Comparison of ENCODE assay signal across 11 mouse cellular contexts in genomic region chr9:63075252-63075651, GRCm38 (mm10).
DNase-seq lines count a peak whose midpoint lies in the region; ATAC-seq and TF ChIP-seq lines count a peak whose summit lies in the region.
"Had no signal": no experiment of that assay in that cellular context is flagged by ENCODE, and none has a peak within 500 bp of the region (broad histone marks: within the 10 kb centered on the region; RNA-seq: fewer than 3 reads in every experiment).

No protein-coding gene starts in this region.

- H3K36me3 ChIP-seq in midbrain, embryonic 10.5 days = no peaks in the 10 kb centered on the region
- H3K36me3 ChIP-seq in midbrain, embryonic 15.5 days (replicated peaks) = no peaks in the 10 kb centered on the region
- H3K36me3 ChIP-seq in embryonic facial prominence, embryonic 10.5 days (replicated peaks) = no peaks in the 10 kb centered on the region
- H3K36me3 ChIP-seq in stomach, embryonic 15.5 days = no peaks in the 10 kb centered on the region
- H3K36me3 ChIP-seq in thymus, adult 2 months (ENCODE audit: control insufficient read depth, insufficient read depth, low read length) = no peaks in the 10 kb centered on the region
- H3K36me3 ChIP-seq: forebrain, embryonic 12.5 days had no signal

- no peaks in the 10 kb centered on the region for H3K9me3 ChIP-seq in midbrain, embryonic 10.5 days (replicated peaks)
- no peaks in the 10 kb centered on the region for H3K9me3 ChIP-seq in midbrain, embryonic 15.5 days
- H3K9me3 ChIP-seq in embryonic facial prominence, embryonic 10.5 days = 0 out of 2 replicates have a peak, but pooled peaks cover 2% of the 10 kb centered on the region
- H3K9me3 ChIP-seq in stomach, embryonic 15.5 days = no peaks in the 10 kb centered on the region
- H3K9me3 ChIP-seq: forebrain, embryonic 12.5 days had no signal

- no peak overlapping the region for H3K4me2 ChIP-seq in midbrain, embryonic 15.5 days
- H3K4me2 ChIP-seq in stomach, embryonic 15.5 days = no peak overlapping the region
- H3K4me2 ChIP-seq: forebrain, embryonic 12.5 days had no signal

- H3K27me3 ChIP-seq in midbrain, embryonic 10.5 days (ENCODE audit: low read depth, poor library complexity, severe bottlenecking) = peaks cover 9% of the 10 kb centered on the region; the same call in 1 of the 2 replicates
- no peaks in the 10 kb centered on the region for H3K27me3 ChIP-seq in midbrain, embryonic 15.5 days (replicated peaks)
- no peaks in the 10 kb centered on the region for H3K27me3 ChIP-seq in embryonic facial prominence, embryonic 10.5 days (replicated peaks; ENCODE audit: low read depth, poor library complexity, severe bottlenecking)
- no peaks in the 10 kb centered on the region for H3K27me3 ChIP-seq in stomach, embryonic 15.5 days (replicated peaks)
- no peaks in the 10 kb centered on the region for H3K27me3 ChIP-seq in thymus, adult 2 months (ENCODE audit: control insufficient read depth, insufficient read depth, low read length)

- TF ChIP-seq CTCF in thymus, adult 2 months (IDR thresholded peaks at IDR 0.05; ENCODE audit: borderline replicate concordance, control insufficient read depth, extremely low read depth, insufficient read depth, low read length, poor library complexity) = no peak

- ATAC-seq in midbrain, embryonic 15.5 days (replicated peaks) = no peak
- 0 out of 2 replicates have a peak, but pooled peaks have one; percentile 31 for ATAC-seq in stomach, embryonic 15.5 days (ENCODE audit: insufficient read depth, low FRiP score, low read depth)
- ATAC-seq: inflammation-experienced regulatory T-cells, adult 6 months had no signal

- peaks cover 42% of the 10 kb centered on the region for H3K4me1 ChIP-seq in midbrain, embryonic 10.5 days
- peaks cover 17% of the 10 kb centered on the region for H3K4me1 ChIP-seq in midbrain, embryonic 15.5 days
- peaks cover 37% of the 10 kb centered on the region for H3K4me1 ChIP-seq in embryonic facial prominence, embryonic 10.5 days
- peaks cover 21% of the 10 kb centered on the region for H3K4me1 ChIP-seq in stomach, embryonic 15.5 days
- peaks cover 5% of the 10 kb centered on the region for H3K4me1 ChIP-seq in thymus, adult 2 months (replicated peaks; ENCODE audit: control insufficient read depth, insufficient read depth, low read length)

- WGBS in midbrain, embryonic 10.5 days = 8% methylated on average over 5 of the region's 5 CpGs
- 12% methylated on average over 5 of the region's 5 CpGs for WGBS in midbrain, embryonic 15.5 days
- 23% methylated on average over 5 of the region's 5 CpGs for WGBS in embryonic facial prominence, embryonic 10.5 days
- WGBS in stomach, embryonic 15.5 days = 37% methylated on average over 5 of the region's 5 CpGs
- 96% methylated on average over 5 of the region's 5 CpGs for WGBS in thymus, adult 2 months

- no peak overlapping the region for H3K4me3 ChIP-seq in midbrain, embryonic 10.5 days
- H3K4me3 ChIP-seq in midbrain, embryonic 15.5 days = no peak overlapping the region
- no peak overlapping the region for H3K4me3 ChIP-seq in embryonic facial prominence, embryonic 10.5 days
- no peak overlapping the region for H3K4me3 ChIP-seq in stomach, embryonic 15.5 days (replicated peaks)
- no peak overlapping the region for H3K4me3 ChIP-seq in thymus, adult 2 months (ENCODE audit: control insufficient read depth, insufficient read depth, low read length)
- H3K4me3 ChIP-seq: forebrain, embryonic 12.5 days had no signal

- H3K9ac ChIP-seq in midbrain, embryonic 15.5 days = no peak overlapping the region
- no peak overlapping the region for H3K9ac ChIP-seq in stomach, embryonic 15.5 days
- H3K9ac ChIP-seq: forebrain, embryonic 12.5 days had no signal

- no peak for TF ChIP-seq POLR2A in thymus, adult 2 months (IDR thresholded peaks at IDR 0.05; ENCODE audit: control insufficient read depth, extremely low read depth, insufficient read depth, low read length, poor library complexity)

- intact Hi-C loops in heart, postnatal 36 days (cut with DNase I) = no loop called here

- DNase-seq in midbrain, embryonic 10.5 days (ENCODE audit: low spot score) = peak; percentile 75
- peak; percentile 51 for DNase-seq in embryonic facial prominence, embryonic 10.5 days (ENCODE audit: low spot score)
- DNase-seq in heart, postnatal 36 days = peak; percentile 22 to 37
- DNase-seq in layer of hippocampus, adult 9-10 months (ENCODE audit: low spot score) = no peak
- no peak for DNase-seq in thymus, adult 2 months
- DNase-seq: left cerebral cortex, postnatal 4 days; right cerebral cortex, postnatal 4 days had no signal

- peak overlapping the region; percentile 76 for H3K27ac ChIP-seq in midbrain, embryonic 10.5 days (replicated peaks)
- H3K27ac ChIP-seq in midbrain, embryonic 15.5 days = no peak overlapping the region
- H3K27ac ChIP-seq in embryonic facial prominence, embryonic 10.5 days (replicated peaks) = peak overlapping the region; percentile 77
- H3K27ac ChIP-seq in stomach, embryonic 15.5 days = 0 out of 2 replicates have a peak overlapping the region, but pooled peaks have one; percentile 11
- H3K27ac ChIP-seq in thymus, adult 2 months (ENCODE audit: control insufficient read depth, insufficient read depth, low read length) = no peak overlapping the region
- H3K27ac ChIP-seq: forebrain, embryonic 12.5 days had no signal

Comparison
In these comparisons a context has a peak if more than half of its experiments do, and no peak if none do; other contexts are left out.
1. H3K27ac ChIP-seq: peak in midbrain, embryonic 10.5 days (single experiment), embryonic facial prominence, embryonic 10.5 days (single experiment) and stomach, embryonic 15.5 days (single experiment); none in midbrain, embryonic 15.5 days (single experiment) and thymus, adult 2 months (single experiment).
2. DNase-seq: peak in midbrain, embryonic 10.5 days (single experiment), embryonic facial prominence, embryonic 10.5 days (single experiment) and heart, postnatal 36 days (2 of 2); none in layer of hippocampus, adult 9-10 months (single experiment) and thymus, adult 2 months (single experiment).